Mouse (Mus musculus): ENCODE results near the gene Hist2h3b. TPM values are rescaled to one million over a fixed set of nuclear protein-coding genes. Genes with fewer than 3 reads are reported as not detected.
A peak's percentile ranks its signal among the peaks of the same experiment; 100 is the strongest.
"Not testable (repeated sequence)": the region's sequence is repeated elsewhere in the genome, so short reads cannot be mapped to it uniquely, and the experiment has no call there.

Hist2h3b gene
- 21.2 and 30.8 TPM in 2 replicates for polyA plus RNA-seq (2015; fragmentation: Nextera tagmentation; extraction: Ambion mirVana)

GRCm38 (mm10) chr3:96268051-96268775 is at the start of gene Hist2h3b:
TSS of gene Hist2h3b (plus strand) at chr3:96268654.
- Histone ChIP-seq H3K36me3 (ENCODE audit: control insufficient read depth, insufficient read depth, low read length) (no peaks in the 10 kb centered on the region), H3K4me1 (ENCODE audit: control insufficient read depth, insufficient read depth, low read length) (peaks cover 16% of the 10 kb centered on the region), H3K9ac (ENCODE audit: low read depth, low read length) (peak within 1 kb of the TSS; percentile 68), H3K4me2 (ENCODE audit: low read depth, low read length) (peak within 1 kb of the TSS; percentile 91), H3K9me3 (ENCODE audit: control insufficient read depth, low read length) (no peaks in the 10 kb centered on the region), H3K27me3 (replicated peaks; ENCODE audit: control insufficient read depth, insufficient read depth, low read length) (no peaks in the 10 kb centered on the region), H3K27ac (ENCODE audit: low read length) (peak within 1 kb of the TSS; percentile 92), H3K4me3 (ENCODE audit: low read length) (peak within 1 kb of the TSS; percentile 58)
- 19% methylated on average over 28 of the region's 30 CpGs for WGBS
- ATAC-seq = peak; percentile 79

DNA sequence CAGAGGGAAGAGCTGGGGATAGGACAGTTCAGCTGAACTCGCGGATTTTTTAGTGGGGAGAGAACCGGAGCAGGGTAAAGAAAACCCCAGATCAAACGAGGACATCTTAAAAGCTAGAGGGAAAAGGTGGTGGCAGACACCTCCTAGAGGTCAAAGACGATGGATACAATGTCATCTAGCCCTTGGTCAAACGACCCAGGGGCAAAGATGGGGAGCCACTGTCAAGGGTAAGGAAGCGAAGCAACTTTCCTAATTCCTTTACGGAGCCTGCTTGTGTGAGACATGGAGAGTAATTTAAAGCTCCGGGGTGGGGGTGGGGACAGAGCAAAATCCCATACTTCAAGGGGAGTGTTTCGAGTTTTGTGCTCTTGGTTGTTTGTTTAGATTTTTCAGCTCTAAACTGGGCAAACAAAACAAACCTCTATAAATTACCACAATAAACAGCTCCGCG is 49.2 kb upstream of the Hist2h3b start:
- Histone ChIP-seq H3K4me2 (ENCODE audit: low read depth, low read length) (peak overlapping the region; percentile 85), H3K9ac (ENCODE audit: low read depth, low read length) (peak overlapping the region; percentile 73), H3K4me3 (ENCODE audit: low read length) (peak overlapping the region; percentile 68), H3K4me1 (ENCODE audit: control insufficient read depth, insufficient read depth, low read length) (peaks cover 18% of the 10 kb centered on the region), H3K9me3 (ENCODE audit: control insufficient read depth, low read length) (no peaks in the 10 kb centered on the region), H3K27ac (ENCODE audit: low read length) (peak overlapping the region; percentile 100), H3K36me3 (ENCODE audit: control insufficient read depth, insufficient read depth, low read length) (no peaks in the 10 kb centered on the region), H3K27me3 (replicated peaks; ENCODE audit: control insufficient read depth, insufficient read depth, low read length) (no peaks in the 10 kb centered on the region)
- peak; percentile 7; the same call in 1 of the 2 replicates for ATAC-seq
- under 1% methylated on average over 12 of the region's 12 CpGs for WGBS

DNA sequence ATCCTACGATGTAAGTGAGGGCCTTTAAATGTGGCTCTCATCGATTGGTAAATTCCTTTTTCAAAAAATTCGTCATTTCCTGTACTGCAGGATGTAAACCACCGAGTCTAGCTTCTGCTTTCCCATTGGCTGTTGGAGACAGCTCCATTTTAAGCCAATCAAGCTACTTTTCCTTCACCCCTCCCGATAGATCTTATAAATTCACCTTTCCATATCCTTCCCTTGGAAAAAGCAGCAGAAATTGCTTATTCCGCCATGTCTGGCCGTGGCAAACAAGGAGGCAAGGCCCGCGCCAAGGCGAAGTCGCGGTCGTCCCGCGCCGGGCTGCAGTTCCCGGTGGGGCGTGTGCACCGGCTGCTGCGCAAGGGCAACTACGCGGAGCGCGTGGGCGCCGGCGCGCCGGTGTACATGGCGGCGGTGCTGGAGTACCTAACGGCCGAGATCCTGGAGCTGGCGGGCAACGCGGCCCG is 48.8 kb upstream of the Hist2h3b start, which contains the start of the genes Bola1 and Hist2h2ab:
Gene Bola1, minus strand, starts transcription at position 49 of the 470 bp plus-strand sequence.
Gene Hist2h2ab, plus strand, starts transcription at position 205 of the 470 bp plus-strand sequence.
- ATAC-seq = peak; percentile 85
- peak within 1 kb of the TSS; percentile 84 for H3K9ac ChIP-seq (ENCODE audit: low read depth, low read length)
- no peaks in the 10 kb centered on the region for H3K9me3 ChIP-seq (ENCODE audit: control insufficient read depth, low read length)
- no peaks in the 10 kb centered on the region for H3K27me3 ChIP-seq (replicated peaks; ENCODE audit: control insufficient read depth, insufficient read depth, low read length)
- peak within 1 kb of the TSS; percentile 85 for H3K4me2 ChIP-seq (ENCODE audit: low read depth, low read length)
- WGBS = under 1% methylated on average over 36 of the region's 37 CpGs
- peaks cover 18% of the 10 kb centered on the region for H3K4me1 ChIP-seq (ENCODE audit: control insufficient read depth, insufficient read depth, low read length)
- H3K36me3 ChIP-seq (ENCODE audit: control insufficient read depth, insufficient read depth, low read length) = no peaks in the 10 kb centered on the region
- H3K4me3 ChIP-seq (ENCODE audit: low read length) = peak within 1 kb of the TSS; percentile 68
- peak within 1 kb of the TSS; percentile 100 for H3K27ac ChIP-seq (ENCODE audit: low read length)

- not testable (repeated sequence) for H3K9me3 ChIP-seq (ENCODE audit: control insufficient read depth, low read length); H3K36me3 ChIP-seq (ENCODE audit: control insufficient read depth, insufficient read depth, low read length); H3K27me3 ChIP-seq (replicated peaks; ENCODE audit: control insufficient read depth, insufficient read depth, low read length)
- peak overlapping the region; percentile 68 for H3K4me3 ChIP-seq (ENCODE audit: low read length)
- peaks cover 18% of the 10 kb centered on the region for H3K4me1 ChIP-seq (ENCODE audit: control insufficient read depth, insufficient read depth, low read length)
- peak overlapping the region; percentile 84 for H3K9ac ChIP-seq (ENCODE audit: low read depth, low read length)
- under 1% methylated on average over 25 of the region's 47 CpGs for WGBS
- H3K27ac ChIP-seq (ENCODE audit: low read length) = peak overlapping the region; percentile 100
- peak overlapping the region; percentile 85 for H3K4me2 ChIP-seq (ENCODE audit: low read depth, low read length)
- peak; percentile 28 for ATAC-seq
Measured at GRCm38 (mm10) chr3:96220131-96220764, 48.2 kb upstream of the Hist2h3b start.

GRCm38 (mm10) chr3:96220765-96221639 is 47.5 kb upstream of the Hist2h3b start, which contains the start of the genes Hist2h2ac and Hist2h2be:
TSS of gene Hist2h2ac (minus strand) at chr3:96220880.
TSS of gene Hist2h2be (plus strand) at chr3:96221119.
- peak; percentile 94 for ATAC-seq
- Histone ChIP-seq H3K27me3 (replicated peaks; ENCODE audit: control insufficient read depth, insufficient read depth, low read length) (no peaks in the 10 kb centered on the region), H3K9ac (ENCODE audit: low read depth, low read length) (peak within 1 kb of the TSS; percentile 84), H3K4me1 (ENCODE audit: control insufficient read depth, insufficient read depth, low read length) (peaks cover 18% of the 10 kb centered on the region), H3K27ac (ENCODE audit: low read length) (peak within 1 kb of the TSS; percentile 100), H3K4me2 (ENCODE audit: low read depth, low read length) (peak within 1 kb of the TSS; percentile 85), H3K4me3 (ENCODE audit: low read length) (peak within 1 kb of the TSS; percentile 68), H3K9me3 (ENCODE audit: control insufficient read depth, low read length) (no peaks in the 10 kb centered on the region), H3K36me3 (ENCODE audit: control insufficient read depth, insufficient read depth, low read length) (no peaks in the 10 kb centered on the region)
- under 1% methylated on average over 43 of the region's 43 CpGs for WGBS

GRCm38 (mm10) chr3:96221640-96222038 is 46.8 kb upstream of the Hist2h3b start:
- Histone ChIP-seq H3K9ac (ENCODE audit: low read depth, low read length) (peak overlapping the region; percentile 74), H3K27ac (ENCODE audit: low read length) (peak overlapping the region; percentile 100), H3K36me3 (ENCODE audit: control insufficient read depth, insufficient read depth, low read length) (no peaks in the 10 kb centered on the region), H3K4me2 (ENCODE audit: low read depth, low read length) (peak overlapping the region; percentile 85), H3K4me1 (ENCODE audit: control insufficient read depth, insufficient read depth, low read length) (peaks cover 18% of the 10 kb centered on the region), H3K27me3 (replicated peaks; ENCODE audit: control insufficient read depth, insufficient read depth, low read length) (no peaks in the 10 kb centered on the region), H3K9me3 (ENCODE audit: control insufficient read depth, low read length) (no peaks in the 10 kb centered on the region), H3K4me3 (ENCODE audit: low read length) (peak overlapping the region; percentile 68)
- no peak for ATAC-seq
- 27% methylated on average over 9 of the region's 9 CpGs for WGBS

DNA sequence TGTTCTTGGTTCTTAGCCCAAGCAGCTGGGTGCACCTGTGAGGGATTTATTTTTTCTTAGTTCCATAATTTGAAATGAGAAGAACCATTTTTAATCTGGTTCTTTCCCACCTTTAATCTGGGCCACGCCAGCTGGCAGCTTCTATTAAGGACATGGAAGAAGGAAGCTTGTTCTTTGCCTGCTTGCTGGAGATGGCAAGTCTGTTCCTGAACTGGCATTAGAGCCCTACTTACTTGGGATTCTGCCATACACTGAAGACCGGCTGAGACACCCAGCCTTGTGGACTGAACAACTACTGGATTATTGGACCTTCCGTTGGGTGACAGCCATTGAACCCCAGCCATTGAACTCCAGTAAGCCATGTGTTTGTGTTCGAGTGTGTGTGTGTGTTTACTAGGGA is 45.7 kb upstream of the Hist2h3b start:
- no peaks in the 10 kb centered on the region for H3K36me3 ChIP-seq (ENCODE audit: control insufficient read depth, insufficient read depth, low read length)
- H3K27me3 ChIP-seq (replicated peaks; ENCODE audit: control insufficient read depth, insufficient read depth, low read length) = no peaks in the 10 kb centered on the region
- H3K4me3 ChIP-seq (ENCODE audit: low read length) = peak overlapping the region; percentile 68
- H3K9ac ChIP-seq (ENCODE audit: low read depth, low read length) = no peak overlapping the region
- no peak overlapping the region for H3K27ac ChIP-seq (ENCODE audit: low read length)
- peaks cover 18% of the 10 kb centered on the region for H3K4me1 ChIP-seq (ENCODE audit: control insufficient read depth, insufficient read depth, low read length)
- WGBS = 84% methylated on average over 4 of the region's 4 CpGs
- H3K4me2 ChIP-seq (ENCODE audit: low read depth, low read length) = peak overlapping the region; percentile 85
- ATAC-seq = no peak
- no peaks in the 10 kb centered on the region for H3K9me3 ChIP-seq (ENCODE audit: control insufficient read depth, low read length)

DNA sequence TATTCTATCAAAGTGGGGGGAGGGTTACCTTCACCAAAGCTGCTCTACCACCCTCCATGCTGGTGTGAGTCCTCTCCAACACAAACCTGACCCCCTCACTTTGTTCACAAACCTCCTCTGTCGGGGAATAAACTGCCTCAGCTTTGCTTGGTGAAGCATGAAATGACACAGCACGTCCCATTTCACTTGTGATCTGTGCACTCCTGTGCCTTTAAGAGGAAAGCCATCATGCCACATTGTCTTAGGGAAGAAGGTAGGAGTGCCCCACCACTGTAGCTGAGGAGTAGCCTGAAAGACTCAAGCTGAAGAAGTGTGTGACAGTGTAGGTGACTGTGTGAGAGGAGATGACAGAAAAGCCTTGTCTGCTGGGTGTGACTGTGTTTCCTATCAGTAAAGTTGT is 43.0 kb upstream of the Hist2h3b start:
- 46% methylated on average over 2 of the region's 2 CpGs for WGBS
- no peak overlapping the region for H3K27ac ChIP-seq (ENCODE audit: low read length)
- peaks cover 16% of the 10 kb centered on the region for H3K4me1 ChIP-seq (ENCODE audit: control insufficient read depth, insufficient read depth, low read length)
- no peak overlapping the region for H3K9ac ChIP-seq (ENCODE audit: low read depth, low read length)
- H3K4me3 ChIP-seq (ENCODE audit: low read length) = no peak overlapping the region
- H3K36me3 ChIP-seq (ENCODE audit: control insufficient read depth, insufficient read depth, low read length) = no peaks in the 10 kb centered on the region
- no peak overlapping the region for H3K4me2 ChIP-seq (ENCODE audit: low read depth, low read length)
- no peaks in the 10 kb centered on the region for H3K9me3 ChIP-seq (ENCODE audit: control insufficient read depth, low read length)
- no peak for ATAC-seq
- no peaks in the 10 kb centered on the region for H3K27me3 ChIP-seq (replicated peaks; ENCODE audit: control insufficient read depth, insufficient read depth, low read length)

Measured in intestine, embryonic 16.5 days (tissue).